10 mouse cellular contexts compared by ENCODE assay signal in the genomic region with DNA sequence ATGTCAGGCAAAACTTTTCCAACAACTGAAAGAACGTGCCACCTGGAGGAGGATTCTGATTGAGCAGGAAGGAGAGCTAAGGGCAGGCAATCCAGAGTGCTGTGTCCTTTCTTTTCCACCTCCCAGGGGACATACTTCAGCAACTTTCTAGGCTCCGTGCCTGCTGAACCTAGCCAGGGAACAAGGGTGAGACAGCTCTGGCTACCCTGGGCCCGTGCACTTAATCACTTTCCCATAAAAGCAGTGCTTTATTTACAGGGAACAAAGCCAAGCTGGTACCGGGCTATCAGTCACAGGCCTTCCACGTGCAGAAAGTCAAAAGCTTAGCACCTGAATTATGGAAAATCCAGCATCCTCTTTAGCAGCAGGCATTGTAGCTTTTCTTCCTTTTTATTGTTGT. TPM values are rescaled to one million over a fixed set of nuclear protein-coding genes. Genes with fewer than 3 reads are reported as not detected.
DNase-seq lines count a peak whose midpoint lies in the region; ATAC-seq lines count a peak whose summit lies in the region.
"Had no signal": no experiment of that assay in that cellular context is flagged by ENCODE, and none has a peak within 500 bp of the region (broad histone marks: within the 10 kb centered on the region; RNA-seq: fewer than 3 reads in every experiment).

No protein-coding gene starts in this region.

- H3K4me3 ChIP-seq in midbrain, embryonic 13.5 days (replicated peaks), result no peak overlapping the region
- H3K4me3 ChIP-seq: neural tube, embryonic 13.5 days had no signal

- no peak for ATAC-seq in midbrain, embryonic 13.5 days

- 15% methylated on average over 5 of the region's 5 CpGs for WGBS in midbrain, embryonic 13.5 days

- no peaks in the 10 kb centered on the region for H3K9me3 ChIP-seq in midbrain, embryonic 13.5 days
- H3K9me3 ChIP-seq: neural tube, embryonic 13.5 days had no signal

- H3K4me2 ChIP-seq in midbrain, embryonic 13.5 days (replicated peaks), result no peak overlapping the region
- H3K4me2 ChIP-seq: neural tube, embryonic 13.5 days had no signal

- DNase-seq in adrenal gland, adult 2 months, result peak; percentile 46
- no peak for DNase-seq in adrenal gland, adult 18-20 months (ENCODE audit: low spot score in 2 of 2)
- peak; percentile 25 for DNase-seq in testis, postnatal 14 days (ENCODE audit: low spot score)
- DNase-seq in testis, postnatal 10 days (ENCODE audit: low spot score), result no peak
- peak; percentile 94 for DNase-seq in kidney, adult 9 months
- DNase-seq in right cerebral cortex, adult 18-20 months, result no peak
- DNase-seq in cerebellum, adult 11 months, result no peak
- DNase-seq: left cerebral cortex, postnatal 4 days had no signal

- H3K9ac ChIP-seq in midbrain, embryonic 13.5 days (replicated peaks), result no peak overlapping the region
- H3K9ac ChIP-seq: neural tube, embryonic 13.5 days had no signal

- peaks cover 4% of the 10 kb centered on the region; the same call in 1 of the 2 replicates for H3K4me1 ChIP-seq in midbrain, embryonic 13.5 days (replicated peaks)

- H3K36me3 ChIP-seq in midbrain, embryonic 13.5 days, result no peaks in the 10 kb centered on the region
- H3K36me3 ChIP-seq: neural tube, embryonic 13.5 days had no signal

- H3K27me3 ChIP-seq in midbrain, embryonic 13.5 days, result no peaks in the 10 kb centered on the region

- no peak overlapping the region for H3K27ac ChIP-seq in midbrain, embryonic 13.5 days
- H3K27ac ChIP-seq: neural tube, embryonic 13.5 days had no signal

RNA-seq across cellular contexts. Expression of a gene that starts 5.4 kb away (rescaled TPM):
- total RNA-seq in adrenal gland, adult 2 months (2021), result 100 to 1,000 TPM; 121 to 173 TPM
- 16.9 and 23.0 TPM in 2 replicates for polyA plus RNA-seq in adrenal gland, adult 2 months (2012; rRNA removed)
- 100 to 1,000 TPM; 121 to 162 TPM for total RNA-seq in adrenal gland, adult 18-20 months (2021)
- polyA plus RNA-seq in midbrain, embryonic 13.5 days (2015; fragmentation: Nextera tagmentation; extraction: Ambion mirVana), result 17.4 and 17.6 TPM in 2 replicates

Comparison
In these comparisons a context has a peak if more than half of its experiments do, and no peak if none do; other contexts are left out.
1. DNase-seq: peak in adrenal gland, adult 2 months (single experiment), testis, postnatal 14 days (single experiment) and kidney, adult 9 months (single experiment); none in adrenal gland, adult 18-20 months (0 of 2), testis, postnatal 10 days (single experiment), right cerebral cortex, adult 18-20 months (single experiment) and cerebellum, adult 11 months (single experiment).